Mouse (Mus musculus): Measurements from ENCODE around the gene Aig1. TPM values are rescaled to one million over a fixed set of nuclear protein-coding genes. Genes with fewer than 3 reads are reported as not detected.
A peak's percentile ranks its signal among the peaks of the same experiment; 100 is the strongest.

Aig1 gene
- polyA plus RNA-seq, 1 experiment = 8.5 TPM

- H3K4me3 ChIP-seq (replicated peaks; ENCODE audit: control insufficient read depth, low read depth, low read length) = no peak overlapping the region
- no peak for TF ChIP-seq CTCF (IDR thresholded peaks at IDR 0.05; ENCODE audit: control insufficient read depth, insufficient read depth, low read length)
- TF ChIP-seq POLR2A (IDR thresholded peaks at IDR 0.05; ENCODE audit: borderline replicate concordance, control insufficient read depth, low read depth, low read length) = no peak
- no peak overlapping the region for H3K27ac ChIP-seq (ENCODE audit: control insufficient read depth, insufficient read depth, low read depth, low read length, poor library complexity)
- 86% methylated on average over 8 of the region's 8 CpGs for WGBS
- H3K4me1 ChIP-seq (ENCODE audit: control insufficient read depth, insufficient read depth, low read length) = no peaks in the 10 kb centered on the region
Observed at GRCm38 (mm10) chr10:13687182-13687810, 181.5 kb downstream of the Aig1 start.

GRCm38 (mm10) chr10:13686127-13686526, 182.7 kb downstream of the Aig1 start:
- Histone ChIP-seq H3K27ac (ENCODE audit: control insufficient read depth, insufficient read depth, low read depth, low read length, poor library complexity) (no peak overlapping the region), H3K4me3 (replicated peaks; ENCODE audit: control insufficient read depth, low read depth, low read length) (no peak overlapping the region), H3K4me1 (ENCODE audit: control insufficient read depth, insufficient read depth, low read length) (no peaks in the 10 kb centered on the region)
- no peak for TF ChIP-seq CTCF (IDR thresholded peaks at IDR 0.05; ENCODE audit: control insufficient read depth, insufficient read depth, low read length)
- no peak for TF ChIP-seq POLR2A (IDR thresholded peaks at IDR 0.05; ENCODE audit: borderline replicate concordance, control insufficient read depth, low read depth, low read length)
- WGBS = 5% methylated on average over 5 of the region's 5 CpGs

GRCm38 (mm10) chr10:13685366-13685765, 183.4 kb downstream of the Aig1 start:
- WGBS = 82% methylated on average over 8 of the region's 8 CpGs
- TF ChIP-seq CTCF (IDR thresholded peaks at IDR 0.05; ENCODE audit: control insufficient read depth, insufficient read depth, low read length) (no peak), POLR2A (IDR thresholded peaks at IDR 0.05; ENCODE audit: borderline replicate concordance, control insufficient read depth, low read depth, low read length) (no peak)
- no peaks in the 10 kb centered on the region for H3K4me1 ChIP-seq (ENCODE audit: control insufficient read depth, insufficient read depth, low read length)
- no peak overlapping the region for H3K27ac ChIP-seq (ENCODE audit: control insufficient read depth, insufficient read depth, low read depth, low read length, poor library complexity)
- no peak overlapping the region for H3K4me3 ChIP-seq (replicated peaks; ENCODE audit: control insufficient read depth, low read depth, low read length)

GRCm38 (mm10) chr10:13684452-13684851, 184.3 kb downstream of the Aig1 start:
- H3K4me1 ChIP-seq (ENCODE audit: control insufficient read depth, insufficient read depth, low read length) = no peaks in the 10 kb centered on the region
- no peak overlapping the region for H3K4me3 ChIP-seq (replicated peaks; ENCODE audit: control insufficient read depth, low read depth, low read length)
- TF ChIP-seq CTCF (IDR thresholded peaks at IDR 0.05; ENCODE audit: control insufficient read depth, insufficient read depth, low read length) (no peak), POLR2A (IDR thresholded peaks at IDR 0.05; ENCODE audit: borderline replicate concordance, control insufficient read depth, low read depth, low read length) (no peak)
- H3K27ac ChIP-seq (ENCODE audit: control insufficient read depth, insufficient read depth, low read depth, low read length, poor library complexity) = no peak overlapping the region

- no peak overlapping the region for H3K4me3 ChIP-seq (replicated peaks; ENCODE audit: control insufficient read depth, low read depth, low read length)
- no peaks in the 10 kb centered on the region for H3K4me1 ChIP-seq (ENCODE audit: control insufficient read depth, insufficient read depth, low read length)
- WGBS = 45% methylated on average over 3 of the region's 3 CpGs
- no peak for TF ChIP-seq POLR2A (IDR thresholded peaks at IDR 0.05; ENCODE audit: borderline replicate concordance, control insufficient read depth, low read depth, low read length)
- TF ChIP-seq CTCF (IDR thresholded peaks at IDR 0.05; ENCODE audit: control insufficient read depth, insufficient read depth, low read length) = peak; percentile 26; the same call in 1 of the 2 replicates
- H3K27ac ChIP-seq (ENCODE audit: control insufficient read depth, insufficient read depth, low read depth, low read length, poor library complexity) = no peak overlapping the region
Observed at GRCm38 (mm10) chr10:13682565-13682964, 186.2 kb downstream of the Aig1 start.

GRCm38 (mm10) chr10:13677440-13677839, 191.3 kb downstream of the Aig1 start:
- H3K4me1 ChIP-seq (ENCODE audit: control insufficient read depth, insufficient read depth, low read length) = no peaks in the 10 kb centered on the region
- WGBS = 81% methylated on average over 2 of the region's 2 CpGs
- H3K4me3 ChIP-seq (replicated peaks; ENCODE audit: control insufficient read depth, low read depth, low read length) = no peak overlapping the region
- TF ChIP-seq CTCF (IDR thresholded peaks at IDR 0.05; ENCODE audit: control insufficient read depth, insufficient read depth, low read length) (no peak), POLR2A (IDR thresholded peaks at IDR 0.05; ENCODE audit: borderline replicate concordance, control insufficient read depth, low read depth, low read length) (no peak)
- no peak overlapping the region for H3K27ac ChIP-seq (ENCODE audit: control insufficient read depth, insufficient read depth, low read depth, low read length, poor library complexity)

- 82% methylated on average over 3 of the region's 3 CpGs for WGBS
- TF ChIP-seq POLR2A (IDR thresholded peaks at IDR 0.05; ENCODE audit: borderline replicate concordance, control insufficient read depth, low read depth, low read length) (no peak), CTCF (IDR thresholded peaks at IDR 0.05; ENCODE audit: control insufficient read depth, insufficient read depth, low read length) (no peak)
- H3K4me1 ChIP-seq (ENCODE audit: control insufficient read depth, insufficient read depth, low read length) = no peaks in the 10 kb centered on the region
- no peak overlapping the region for H3K4me3 ChIP-seq (replicated peaks; ENCODE audit: control insufficient read depth, low read depth, low read length)
- no peak overlapping the region for H3K27ac ChIP-seq (ENCODE audit: control insufficient read depth, insufficient read depth, low read depth, low read length, poor library complexity)
Observed at GRCm38 (mm10) chr10:13675033-13675379, 193.8 kb downstream of the Aig1 start.

- no peak for TF ChIP-seq CTCF (IDR thresholded peaks at IDR 0.05; ENCODE audit: control insufficient read depth, insufficient read depth, low read length)
- Histone ChIP-seq H3K27ac (ENCODE audit: control insufficient read depth, insufficient read depth, low read depth, low read length, poor library complexity) (no peak overlapping the region), H3K4me3 (replicated peaks; ENCODE audit: control insufficient read depth, low read depth, low read length) (no peak overlapping the region), H3K4me1 (ENCODE audit: control insufficient read depth, insufficient read depth, low read length) (no peaks in the 10 kb centered on the region)
- WGBS = 89% methylated on average over 7 of the region's 7 CpGs
Observed at GRCm38 (mm10) chr10:13674304-13675032, 194.3 kb downstream of the Aig1 start.
